Mouse (Mus musculus) G1E (cell line): ENCODE data around the gene S1pr5.

ENCODE experiments used
- CTCF ChIP-seq: IDR thresholded peaks from 2 replicates; pipeline ENCODE4 v1.5.1; 2012; ENCODE audit warnings: low read depth, low read length, inconsistent platforms, mixed read lengths
- TAL1 ChIP-seq: conservative IDR thresholded peaks from 2 replicates; pipeline ENCODE4 v1.6.1; 2012; ENCODE audit warnings: low read depth, low read length, inconsistent platforms, mixed read lengths

GRCm38 (mm10) chr9:21290589-21290988 is 42.3 kb upstream of the S1pr5 start:
- no peak for TF ChIP-seq CTCF
- no peak for TF ChIP-seq TAL1
